Mouse (Mus musculus) thymus, adult 2 months (tissue): ENCODE measurements around the gene Foxa3.

Source experiments
- CTCF ChIP-seq: fragments of 200-500 bp; IDR thresholded peaks from 2 replicates; pipeline ENCODE4 v1.5.1; 2012; ENCODE audit warnings: mild to moderate bottlenecking, control low read depth, low read length, moderate library complexity, borderline replicate concordance; ENCODE audit not compliant: control insufficient read depth, poor library complexity, insufficient read depth; ENCODE audit errors: extremely low read depth
- POLR2A ChIP-seq: fragments of 200-500 bp; IDR thresholded peaks from 2 replicates; pipeline ENCODE4 v1.6.1; 2012; ENCODE audit warnings: mild to moderate bottlenecking, low read length, control low read depth, moderate library complexity; ENCODE audit not compliant: control insufficient read depth, poor library complexity, insufficient read depth; ENCODE audit errors: extremely low read depth

DNA sequence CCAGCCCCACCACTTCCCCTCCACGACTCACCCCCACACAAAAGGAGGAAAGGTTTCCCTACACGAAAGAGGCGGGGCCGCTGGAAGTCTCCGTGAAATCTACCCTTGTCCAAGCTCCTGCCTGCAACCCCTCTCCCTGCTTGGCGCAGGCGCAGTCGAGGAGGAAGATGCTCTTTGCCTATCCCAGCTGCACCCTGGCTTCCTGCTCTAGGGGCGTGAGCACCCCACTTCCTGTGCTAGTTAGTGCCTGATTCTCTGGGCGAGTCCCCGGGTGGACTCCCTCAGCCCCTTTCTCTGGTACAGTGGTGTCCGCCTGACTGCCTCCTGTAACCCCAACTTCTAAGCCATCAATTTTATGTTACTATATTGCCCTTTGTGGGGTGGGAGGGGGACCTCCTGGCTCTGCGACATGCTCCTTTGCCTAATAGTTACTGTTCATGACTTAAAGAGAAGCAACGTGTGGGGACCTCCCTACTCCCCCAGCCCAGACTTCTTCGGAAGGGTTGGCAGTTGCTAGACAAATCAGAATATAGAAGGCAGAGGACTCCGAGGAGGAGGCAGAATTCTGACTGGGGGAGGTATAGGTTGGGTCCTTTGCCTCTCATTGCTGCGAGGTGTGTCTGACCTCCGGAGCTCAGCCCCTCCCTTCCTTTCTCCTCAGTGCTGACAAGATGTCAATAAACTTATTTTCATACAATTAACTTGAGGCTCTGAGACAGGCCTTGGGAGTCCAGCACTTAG, 22.1 kb downstream of the Foxa3 start:
- TF ChIP-seq CTCF (no peak), POLR2A (peak; percentile 84)
